Mouse (Mus musculus) kidney, adult 2 months (tissue): ENCODE data around the gene Bmpr1a. TPM values are rescaled to one million over a fixed set of nuclear protein-coding genes. Genes with fewer than 3 reads are reported as not detected.
A peak's percentile ranks its signal among the peaks of the same experiment; 100 is the strongest.

ENCODE experiments used
- DNase-seq: peaks from one replicate; pipeline ENCODE4 v3.0.0; 2021
- H3K27ac ChIP-seq: fragments of 200-500 bp; 2 replicates; pipeline ENCODE4 v1.5.1; 2012; ENCODE audit warnings: low read depth, low read length, control low read depth, inconsistent platforms; ENCODE audit not compliant: insufficient read depth
- H3K27me3 ChIP-seq: fragments of 200-500 bp; replicated peaks from 2 replicates; pipeline ENCODE4 v1.6.1; 2012; ENCODE audit warnings: mild to moderate bottlenecking, moderate library complexity, low read length, inconsistent platforms; ENCODE audit not compliant: control insufficient read depth, insufficient read depth
- H3K36me3 ChIP-seq: fragments of 200-500 bp; 2 replicates; pipeline ENCODE4 v1.6.1; 2012; ENCODE audit warnings: mild to moderate bottlenecking, moderate library complexity, low read length, inconsistent platforms; ENCODE audit not compliant: control insufficient read depth, insufficient read depth
- H3K4me1 ChIP-seq: fragments of 200-500 bp; 2 replicates; pipeline ENCODE4 v1.6.1; 2011; ENCODE audit warnings: low read length; ENCODE audit not compliant: control insufficient read depth, insufficient read depth
- H3K4me3 ChIP-seq: fragments of 200-500 bp; 2 replicates; pipeline ENCODE4 v1.5.1; 2011; ENCODE audit warnings: mild to moderate bottlenecking, low read depth, low read length, control low read depth; ENCODE audit not compliant: insufficient read depth
- CTCF ChIP-seq: fragments of 200-500 bp; conservative IDR thresholded peaks from 2 replicates; pipeline ENCODE4 v1.5.1; 2011; ENCODE audit warnings: low read depth, mild to moderate bottlenecking, control low read depth, low read length, moderate library complexity, mixed read lengths; ENCODE audit not compliant: insufficient read depth, insufficient read length
- POLR2A ChIP-seq: fragments of 200-500 bp; IDR thresholded peaks from one replicate; pipeline ENCODE4 v1.6.1; 2011; ENCODE audit warnings: low read depth, low read length, control low read depth
- WGBS: fragments of 180-500 bp; shearing (Covaris S2); methylation state at CpG from one replicate; pipeline ENCODE4 v1.1.7; 2018; 5-methylcytosine and 5-hydroxymethylcytosine counted together
- polyA plus RNA-seq: library from polyadenylated mRNA; depleted of rRNA; stranded (reverse); fragments of >200 nt; gene quantifications from 2 replicates; pipeline ENCODE4 v1.2.3, GENCODE M21; 2012

The Bmpr1a gene
- polyA plus RNA-seq, 1 experiment = 11.4 TPM

DNA sequence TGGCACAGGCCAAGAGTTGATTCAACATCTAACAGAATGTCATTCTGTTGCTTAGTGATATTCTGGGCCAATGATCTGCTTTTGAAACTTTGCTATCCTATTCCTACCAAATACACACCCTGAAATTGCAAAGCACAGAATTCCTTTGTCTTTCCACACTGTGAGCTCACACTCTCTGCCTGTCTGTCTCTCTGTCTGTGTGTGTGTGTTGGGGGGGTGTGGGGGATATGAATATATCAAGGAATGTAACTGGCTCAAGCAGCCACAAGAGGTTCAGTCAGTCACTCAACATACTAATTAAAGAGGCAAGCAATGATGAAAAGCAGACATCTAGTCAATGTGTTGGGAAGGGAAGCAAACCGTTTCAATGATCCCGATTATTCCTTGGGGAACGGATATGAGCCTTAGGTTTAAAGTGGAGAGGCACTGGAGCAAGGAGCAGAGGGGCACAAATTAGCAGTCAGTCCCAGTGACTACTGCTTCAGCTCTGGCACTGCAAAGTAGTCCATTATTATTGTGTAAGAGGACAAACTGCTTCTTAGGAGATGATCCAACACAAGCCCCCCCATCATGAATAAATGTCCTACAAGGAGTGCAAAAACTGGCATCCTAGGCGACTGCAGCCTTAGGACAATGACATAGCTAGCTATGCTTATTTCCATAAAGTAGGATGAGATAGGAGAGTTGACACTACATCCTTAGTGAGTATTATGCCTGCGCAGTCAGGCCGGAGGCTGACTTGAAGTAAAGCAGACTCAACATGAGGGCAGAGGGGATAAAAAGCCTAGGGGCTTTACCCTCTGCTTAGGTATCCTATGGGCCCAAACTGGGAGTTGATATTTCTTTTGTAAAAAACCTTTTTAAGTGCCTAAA lies 19.4 kb downstream of the Bmpr1a start:
- 67% methylated on average over 6 of the region's 6 CpGs for WGBS
- no peak overlapping the region for H3K4me3 ChIP-seq
- peaks cover 7% of the 10 kb centered on the region for H3K4me1 ChIP-seq
- no peaks in the 10 kb centered on the region for H3K36me3 ChIP-seq
- TF ChIP-seq CTCF (no peak), POLR2A (no peak)
- H3K27me3 ChIP-seq = no peaks in the 10 kb centered on the region
- no peak for DNase-seq
- no peak overlapping the region for H3K27ac ChIP-seq

DNA sequence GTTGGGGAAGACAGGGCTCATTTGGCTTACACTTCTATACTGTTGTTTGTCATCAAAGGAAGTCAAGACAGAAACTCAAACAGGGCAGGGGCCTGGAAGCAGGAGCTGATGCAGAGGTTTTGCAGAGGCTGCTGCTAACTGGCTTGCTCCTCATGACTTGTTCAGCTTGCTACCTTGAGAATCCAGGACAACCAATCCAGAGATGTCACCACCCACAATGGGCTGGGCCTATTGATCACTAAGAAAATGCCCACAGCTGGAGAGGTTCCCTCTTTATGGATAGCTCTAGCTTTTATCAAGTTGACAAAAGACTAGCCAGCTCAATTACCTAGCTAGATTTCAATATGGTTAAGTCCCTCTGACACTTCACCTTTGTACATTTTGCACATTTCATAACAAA lies 31.6 kb downstream of the Bmpr1a start:
- TF ChIP-seq POLR2A (no peak), CTCF (no peak)
- H3K27ac ChIP-seq = no peak overlapping the region
- no peaks in the 10 kb centered on the region for H3K27me3 ChIP-seq
- H3K36me3 ChIP-seq = no peaks in the 10 kb centered on the region
- no peak for DNase-seq
- H3K4me3 ChIP-seq = no peak overlapping the region
- peaks cover 14% of the 10 kb centered on the region; the same call in 1 of the 2 replicates for H3K4me1 ChIP-seq

DNA sequence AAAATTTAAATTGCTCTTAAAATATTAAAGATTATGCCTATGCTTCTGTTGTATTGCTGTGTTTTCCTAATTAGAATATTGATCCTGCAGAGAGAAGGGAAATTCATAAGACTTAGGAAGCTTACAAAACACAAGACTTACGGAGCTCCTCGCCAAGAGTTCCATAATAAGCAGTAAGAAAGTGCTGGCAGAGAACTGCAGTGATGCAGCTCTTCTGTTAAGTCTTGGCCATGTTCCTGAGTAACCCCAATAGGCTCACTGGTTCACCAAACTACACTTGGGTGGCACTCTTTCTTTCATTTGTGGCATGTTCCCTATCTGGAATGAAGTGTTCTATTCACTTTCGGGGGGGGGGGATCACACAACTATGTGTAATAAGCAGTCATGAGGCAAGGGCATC lies 36.9 kb downstream of the Bmpr1a start:
- no peak for DNase-seq
- TF ChIP-seq CTCF = no peak
- H3K4me1 ChIP-seq = peaks cover 8% of the 10 kb centered on the region; the same call in 1 of the 2 replicates
- H3K4me3 ChIP-seq = no peak overlapping the region
- H3K27ac ChIP-seq = no peak overlapping the region
- no peaks in the 10 kb centered on the region for H3K27me3 ChIP-seq
- no peaks in the 10 kb centered on the region for H3K36me3 ChIP-seq
- WGBS = 55% methylated on average over 3 of the region's 3 CpGs

DNA sequence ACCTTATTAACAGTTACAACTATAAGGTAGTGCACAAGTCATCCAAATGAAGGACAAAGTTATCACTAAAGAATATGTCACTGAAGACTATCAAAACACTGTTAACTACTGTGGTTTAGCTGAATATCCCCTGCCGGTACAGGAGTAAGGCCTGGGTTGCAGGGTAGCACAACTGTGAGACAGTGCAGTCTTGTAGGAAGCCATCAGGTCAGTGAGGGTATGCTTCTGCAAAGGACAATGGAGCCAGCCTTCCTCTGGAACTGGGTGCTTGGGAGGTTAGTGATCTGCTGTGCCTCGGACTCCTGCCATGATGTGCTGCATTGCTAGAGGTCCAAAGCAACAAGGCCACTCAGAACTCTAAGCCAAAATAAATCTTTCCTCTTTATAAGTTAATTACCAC lies 43.8 kb downstream of the Bmpr1a start:
- WGBS = 85% methylated on average over 2 of the region's 2 CpGs
- Histone ChIP-seq H3K4me3 (no peak overlapping the region), H3K27ac (no peak overlapping the region), H3K27me3 (no peaks in the 10 kb centered on the region), H3K4me1 (no peaks in the 10 kb centered on the region), H3K36me3 (no peaks in the 10 kb centered on the region)
- DNase-seq = no peak
- TF ChIP-seq CTCF (no peak), POLR2A (no peak)

DNA sequence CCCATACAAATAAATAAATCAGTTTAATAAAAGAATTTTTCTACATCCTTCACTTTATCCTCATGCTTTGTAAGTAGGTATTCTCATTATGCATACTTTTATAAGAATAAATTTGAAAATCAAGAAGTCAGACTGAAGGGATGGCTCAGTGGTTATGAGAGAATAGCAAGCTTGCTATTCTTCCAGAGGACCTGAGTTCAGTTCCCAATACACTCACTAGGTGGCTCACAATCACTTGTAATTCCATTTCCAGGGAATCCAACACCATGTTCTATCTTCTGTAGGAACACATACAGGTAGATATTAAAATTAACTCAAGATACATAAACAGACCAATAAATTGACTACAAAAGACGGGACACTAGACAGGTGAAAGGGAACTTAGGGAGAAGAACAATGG lies 44.3 kb downstream of the Bmpr1a start:
- TF ChIP-seq CTCF (0 out of 2 replicates have a peak, but pooled peaks have one; percentile 8), POLR2A (no peak)
- Histone ChIP-seq H3K36me3 (no peaks in the 10 kb centered on the region), H3K4me3 (no peak overlapping the region), H3K27ac (no peak overlapping the region), H3K27me3 (no peaks in the 10 kb centered on the region), H3K4me1 (no peaks in the 10 kb centered on the region)
- WGBS = 54% methylated on average over 1 of the region's 1 CpGs
- DNase-seq = peak; percentile 75

DNA sequence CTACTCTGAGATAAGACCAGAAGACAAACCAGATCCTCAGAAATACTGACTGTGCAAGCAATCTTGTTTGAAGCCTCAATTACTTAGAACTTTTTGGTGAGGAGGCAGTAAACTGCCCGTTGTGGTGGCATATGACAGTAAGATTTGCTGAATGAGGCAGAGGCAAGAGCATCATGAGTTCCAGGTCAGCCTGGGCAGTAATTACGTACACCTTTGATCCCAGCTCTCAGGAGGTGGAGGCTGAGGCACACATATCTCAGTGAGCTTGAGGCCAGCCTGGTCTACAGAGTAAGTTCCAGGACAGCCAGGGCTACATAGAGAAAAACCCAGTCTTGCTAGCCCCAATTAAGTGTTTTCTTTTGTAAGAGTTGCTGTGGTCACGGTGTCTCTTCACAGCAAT lies 48.9 kb downstream of the Bmpr1a start:
- H3K27ac ChIP-seq = no peak overlapping the region

DNA sequence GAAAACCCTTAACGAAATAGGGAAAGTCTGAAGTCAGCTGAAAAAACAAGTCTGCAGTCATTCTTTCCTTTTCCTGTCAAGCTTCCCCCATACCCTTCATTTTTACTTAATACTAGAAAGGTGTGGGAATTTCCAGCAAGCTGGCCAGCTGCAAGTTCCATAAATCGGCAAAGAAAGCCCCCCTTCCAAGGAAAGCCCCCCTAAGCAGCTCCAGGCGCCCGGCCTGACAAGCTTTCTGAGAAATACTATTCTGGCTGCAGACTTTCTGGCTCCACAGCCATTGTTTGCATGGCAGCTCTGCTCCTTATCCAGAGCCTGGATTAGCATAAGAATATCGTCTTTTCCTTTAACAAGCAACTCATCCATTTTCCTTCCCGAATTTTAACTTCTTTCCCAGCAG lies 49.5 kb downstream of the Bmpr1a start:
- no peak overlapping the region for H3K4me3 ChIP-seq
- 32% methylated on average over 6 of the region's 6 CpGs for WGBS
- H3K27me3 ChIP-seq = no peaks in the 10 kb centered on the region
- H3K27ac ChIP-seq = no peak overlapping the region; the same call in 1 of the 2 replicates
- TF ChIP-seq POLR2A (no peak), CTCF (no peak)
- no peak for DNase-seq
- no peaks in the 10 kb centered on the region; the same call in 1 of the 2 replicates for H3K36me3 ChIP-seq
- no peaks in the 10 kb centered on the region; the same call in 1 of the 2 replicates for H3K4me1 ChIP-seq

More for the DNA sequence above, 48.9 kb downstream of the Bmpr1a start:
- no peaks in the 10 kb centered on the region; the same call in 1 of the 2 replicates for H3K4me1 ChIP-seq
- H3K27me3 ChIP-seq = no peaks in the 10 kb centered on the region
- DNase-seq = no peak
- no peak overlapping the region for H3K4me3 ChIP-seq
- H3K36me3 ChIP-seq = no peaks in the 10 kb centered on the region; the same call in 1 of the 2 replicates
- TF ChIP-seq CTCF (no peak), POLR2A (no peak)
- 72% methylated on average over 3 of the region's 3 CpGs for WGBS

DNA sequence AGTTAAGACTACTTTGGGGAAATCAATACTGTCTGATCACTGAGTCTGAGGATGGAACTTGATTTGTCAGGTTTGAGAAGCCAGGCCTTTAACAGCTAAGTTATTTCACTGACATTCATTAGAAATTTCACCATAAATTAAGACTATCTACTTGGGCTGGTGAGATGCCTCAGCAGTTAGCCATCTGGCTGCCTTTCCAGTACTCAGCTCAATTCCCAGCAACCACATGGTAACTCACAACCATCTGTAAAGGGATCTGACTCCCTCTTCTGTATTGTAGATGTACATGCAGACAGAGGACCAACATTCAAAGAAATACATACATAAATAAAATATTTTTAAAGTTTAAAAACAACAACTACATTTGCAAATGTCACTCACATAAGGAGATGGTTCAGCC lies 51.3 kb downstream of the Bmpr1a start:
- no peak overlapping the region for H3K4me3 ChIP-seq
- no peak for DNase-seq
- H3K4me1 ChIP-seq = no peaks in the 10 kb centered on the region; the same call in 1 of the 2 replicates
- H3K27ac ChIP-seq = no peak overlapping the region
- no peaks in the 10 kb centered on the region; the same call in 1 of the 2 replicates for H3K36me3 ChIP-seq
- H3K27me3 ChIP-seq = no peaks in the 10 kb centered on the region
- TF ChIP-seq CTCF (no peak), POLR2A (no peak)
